Mouse (Mus musculus): Measurements from ENCODE around the gene Hook2.
A peak's percentile ranks its signal among the peaks of the same experiment; 100 is the strongest.

Gene Hook2

GRCm38 (mm10) chr8:84987388-84987787, 3.0 kb upstream of the Hook2 start:
- DNase-seq (ENCODE audit: low read depth, low spot score), result no peak

GRCm38 (mm10) chr8:84987903-84988302, 2.5 kb upstream of the Hook2 start:
- no peak for DNase-seq (ENCODE audit: low read depth, low spot score)

- DNase-seq (ENCODE audit: low read depth, low spot score), result no peak
These were observed 1.1 kb upstream of the Hook2 start for GRCm38 (mm10) chr8:84989311-84989731.

GRCm38 (mm10) chr8:84989810-84990209, 593 bp upstream of the Hook2 start:
- no peak for DNase-seq (ENCODE audit: low read depth, low spot score)

GRCm38 (mm10) chr8:84990836-84991235, 433 bp downstream of the Hook2 start:
- DNase-seq (ENCODE audit: low read depth, low spot score), result no peak

- DNase-seq (ENCODE audit: low read depth, low spot score), result no peak
These were observed 4.0 kb downstream of the Hook2 start for GRCm38 (mm10) chr8:84994375-84994774.

GRCm38 (mm10) chr8:84995680-84996079, 5.3 kb downstream of the Hook2 start:
- no peak for DNase-seq (ENCODE audit: low read depth, low spot score)

GRCm38 (mm10) chr8:84996978-84997377, 6.6 kb downstream of the Hook2 start:
- no peak for DNase-seq (ENCODE audit: low read depth, low spot score)

- DNase-seq (ENCODE audit: low read depth, low spot score), result no peak
These were observed 7.4 kb downstream of the Hook2 start for GRCm38 (mm10) chr8:84997649-84998295.

- DNase-seq (ENCODE audit: low read depth, low spot score), result no peak
These were observed 17.3 kb downstream of the Hook2 start for GRCm38 (mm10) chr8:85007686-85008085.

- no peak for DNase-seq (ENCODE audit: low read depth, low spot score)
These were observed 20.8 kb downstream of the Hook2 start for GRCm38 (mm10) chr8:85011242-85011641.

GRCm38 (mm10) chr8:85013230-85013840, 22.9 kb downstream of the Hook2 start:
- no peak for DNase-seq (ENCODE audit: low read depth, low spot score)

GRCm38 (mm10) chr8:85014431-85014830, 24.0 kb downstream of the Hook2 start, which contains the start of gene Best2:
Gene Best2, minus strand, starts transcription at chr8:85014531.
- no peak for DNase-seq (ENCODE audit: low read depth, low spot score)

GRCm38 (mm10) chr8:85016724-85017123, 26.3 kb downstream of the Hook2 start:
- DNase-seq (ENCODE audit: low read depth, low spot score), result no peak

- no peak for DNase-seq (ENCODE audit: low read depth, low spot score)
These were observed 26.8 kb downstream of the Hook2 start for GRCm38 (mm10) chr8:85017209-85017608.

- DNase-seq (ENCODE audit: low read depth, low spot score), result no peak
These were observed 31.2 kb downstream of the Hook2 start for GRCm38 (mm10) chr8:85021514-85022055.

- no peak for DNase-seq (ENCODE audit: low read depth, low spot score)
These were observed 33.4 kb downstream of the Hook2 start for GRCm38 (mm10) chr8:85023846-85024245.

GRCm38 (mm10) chr8:85025098-85025932, 34.9 kb downstream of the Hook2 start, which contains the start of gene Asna1:
Gene Asna1, minus strand, starts transcription at chr8:85025281.
- DNase-seq (ENCODE audit: low read depth, low spot score), result peak; percentile 89

GRCm38 (mm10) chr8:85026670-85027515, 36.5 kb downstream of the Hook2 start, which contains the start of gene Trir:
Gene Trir, plus strand, starts transcription at chr8:85026823.
- DNase-seq (ENCODE audit: low read depth, low spot score), result peak; percentile 84

- no peak for DNase-seq (ENCODE audit: low read depth, low spot score)
These were observed 37.1 kb downstream of the Hook2 start for GRCm38 (mm10) chr8:85027516-85027855.

- DNase-seq (ENCODE audit: low read depth, low spot score), result no peak
These were observed 37.5 kb downstream of the Hook2 start for GRCm38 (mm10) chr8:85027922-85028321.

All from brain, embryonic 18.5 days (tissue).